Mouse (Mus musculus): Measurements from ENCODE around the gene Fam198a. TPM values are rescaled to one million over a fixed set of nuclear protein-coding genes. Genes with fewer than 3 reads are reported as not detected.

Gene Fam198a
- 2.4 and 3.2 TPM in 2 replicates for polyA plus RNA-seq (2015; fragmentation: Nextera tagmentation; extraction: Ambion mirVana)

DNA sequence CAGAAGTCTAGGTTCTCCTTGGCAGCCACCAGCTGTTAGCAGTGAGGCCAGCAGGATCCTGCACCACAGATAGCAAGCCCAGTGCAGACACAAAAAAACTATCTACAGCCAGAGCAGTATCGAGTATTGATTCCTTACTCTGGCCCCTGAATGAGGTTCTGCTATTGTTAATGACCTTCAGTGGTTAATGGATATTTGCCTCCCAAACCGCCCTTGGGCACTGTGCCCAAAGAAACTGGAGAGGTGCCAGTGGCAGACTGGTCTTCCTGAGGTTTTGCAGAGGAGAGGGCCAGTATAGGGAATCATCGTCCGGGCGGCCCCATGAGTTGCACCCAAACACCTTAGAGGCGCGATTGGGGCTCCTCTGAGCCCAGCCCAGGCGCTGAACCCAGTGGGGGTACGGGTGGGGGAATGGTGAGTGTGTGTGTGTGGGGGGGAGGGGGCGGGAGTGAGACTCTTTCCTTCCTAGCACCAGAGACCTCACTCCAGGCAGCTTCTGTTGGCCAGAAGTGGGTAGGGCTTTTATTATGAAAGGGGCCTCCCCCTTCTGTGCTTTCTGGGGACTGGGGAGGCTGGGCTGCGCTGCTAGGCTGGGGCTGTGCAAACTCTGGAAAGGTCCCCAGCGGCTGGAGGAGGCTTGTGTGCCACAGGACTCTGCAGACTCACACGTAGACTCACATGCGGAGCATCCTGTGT, at the start of gene Fam198a:
Gene Fam198a, plus strand, starts transcription at position 571 of the 696 bp plus-strand sequence.
- Histone ChIP-seq H3K9me3 (no peaks in the 10 kb centered on the region), H3K4me3 (peak within 1 kb of the TSS; percentile 36), H3K4me2 (peak within 1 kb of the TSS; percentile 60), H3K9ac (peak within 1 kb of the TSS; percentile 61), H3K27ac (peak within 1 kb of the TSS; percentile 88), H3K27me3 (no peaks in the 10 kb centered on the region), H3K36me3 (no peaks in the 10 kb centered on the region), H3K4me1 (peaks cover 39% of the 10 kb centered on the region)
- peak; percentile 84 for ATAC-seq (ENCODE audit: insufficient number of reproducible peaks, insufficient read depth, low FRiP score, low TSS enrichment, low read depth)
- WGBS, result 8% methylated on average over 14 of the region's 14 CpGs

DNA sequence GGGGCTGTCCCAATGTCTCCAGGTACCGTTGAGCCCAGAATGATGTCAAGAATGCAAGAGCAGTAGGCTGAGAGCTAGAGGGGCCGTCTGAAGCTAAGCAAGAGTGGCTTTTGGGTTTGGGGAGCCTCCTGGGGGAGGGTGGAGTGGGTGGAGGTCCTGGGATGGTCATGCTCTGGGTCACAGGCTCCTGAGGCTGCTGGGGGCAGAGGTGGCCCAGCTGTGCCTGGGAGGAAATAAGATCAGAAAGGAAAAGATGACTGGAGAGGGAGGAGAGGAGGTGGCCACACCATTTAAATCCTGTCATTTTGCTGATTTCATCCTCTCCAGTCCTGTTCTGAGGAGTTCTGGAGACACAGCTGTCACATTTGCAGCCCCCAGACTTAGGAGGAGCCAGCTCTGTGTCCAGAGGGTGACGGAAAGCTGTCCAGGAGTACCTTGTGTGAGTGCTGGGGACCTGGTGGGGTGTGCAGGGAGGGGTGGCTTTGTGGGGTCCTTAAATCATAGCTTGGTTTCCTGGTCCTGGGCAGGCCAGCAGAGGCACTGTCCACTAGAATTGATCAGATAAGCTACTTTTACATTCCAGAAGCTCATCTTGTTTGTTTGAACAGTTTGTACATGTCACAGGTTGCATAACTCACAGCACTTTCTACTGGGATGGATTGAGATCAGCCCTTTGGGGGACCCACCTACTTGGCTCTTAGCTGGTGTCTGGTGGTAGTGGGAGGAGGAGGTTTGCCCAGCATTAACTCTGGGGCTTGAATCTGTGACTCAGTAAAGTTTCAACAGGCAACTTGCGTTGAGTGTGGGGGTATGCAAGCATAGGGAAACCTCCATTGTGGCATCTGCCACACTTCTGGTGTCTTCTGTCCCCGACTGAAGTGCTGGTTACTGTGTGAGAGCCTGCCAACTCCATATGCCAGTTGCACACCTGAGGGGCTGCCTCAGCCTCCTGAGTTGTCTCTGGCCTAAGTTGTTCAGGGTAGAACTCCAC, 48.8 kb upstream of the Fam198a start:
- Histone ChIP-seq H3K4me2 (no peak overlapping the region), H3K4me1 (no peaks in the 10 kb centered on the region), H3K9ac (no peak overlapping the region), H3K27me3 (no peaks in the 10 kb centered on the region), H3K36me3 (no peaks in the 10 kb centered on the region), H3K4me3 (no peak overlapping the region), H3K9me3 (no peaks in the 10 kb centered on the region), H3K27ac (no peak overlapping the region)
- 67% methylated on average over 5 of the region's 5 CpGs for WGBS
- no peak for ATAC-seq (ENCODE audit: insufficient number of reproducible peaks, insufficient read depth, low FRiP score, low TSS enrichment, low read depth)

DNA sequence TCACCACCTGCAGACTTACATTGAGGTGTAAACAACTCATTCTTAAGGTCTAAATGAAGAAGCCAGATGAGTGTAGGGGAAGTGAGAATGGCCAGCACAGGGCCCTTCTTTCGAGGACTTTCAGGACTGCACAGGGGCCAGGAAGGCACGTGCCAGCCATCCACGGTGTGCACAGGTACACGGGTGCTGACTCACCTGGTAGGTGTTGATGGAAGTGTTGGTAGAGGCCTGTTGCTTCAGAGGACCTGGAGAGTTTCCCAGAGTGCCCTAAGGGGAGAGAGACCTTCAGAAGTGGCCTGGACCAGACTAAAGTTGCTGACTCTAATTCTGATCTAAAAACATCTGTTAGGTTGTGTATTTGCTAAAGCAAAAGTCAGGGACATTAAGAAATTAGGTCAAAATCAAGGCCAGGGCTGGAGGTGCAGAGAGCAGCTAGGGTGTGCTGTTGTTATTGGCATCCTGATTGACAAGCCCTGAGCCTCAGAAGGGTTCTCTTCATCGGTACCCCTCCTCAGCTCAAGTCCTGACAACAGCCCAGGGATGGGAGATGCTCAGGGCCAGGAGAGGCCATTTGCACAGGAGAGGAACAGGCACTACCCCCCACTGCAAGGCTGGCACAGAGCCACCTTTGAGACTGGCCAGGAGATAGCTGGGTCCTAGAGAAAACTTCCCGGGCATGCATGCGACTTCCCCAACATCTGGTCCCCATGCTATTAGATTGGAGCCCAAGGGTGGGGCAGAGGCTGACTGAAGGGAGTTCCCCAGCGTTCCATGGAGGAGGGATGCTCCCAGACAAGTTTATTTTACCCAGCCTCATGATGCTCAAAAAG, 47.1 kb upstream of the Fam198a start:
- H3K4me3 ChIP-seq, result no peak overlapping the region
- no peaks in the 10 kb centered on the region for H3K36me3 ChIP-seq
- no peak for ATAC-seq (ENCODE audit: insufficient number of reproducible peaks, insufficient read depth, low FRiP score, low TSS enrichment, low read depth)
- H3K4me1 ChIP-seq, result no peaks in the 10 kb centered on the region
- no peaks in the 10 kb centered on the region for H3K9me3 ChIP-seq
- no peak overlapping the region for H3K27ac ChIP-seq
- no peaks in the 10 kb centered on the region for H3K27me3 ChIP-seq
- WGBS, result 77% methylated on average over 8 of the region's 8 CpGs
- H3K4me2 ChIP-seq, result no peak overlapping the region
- H3K9ac ChIP-seq, result no peak overlapping the region

DNA sequence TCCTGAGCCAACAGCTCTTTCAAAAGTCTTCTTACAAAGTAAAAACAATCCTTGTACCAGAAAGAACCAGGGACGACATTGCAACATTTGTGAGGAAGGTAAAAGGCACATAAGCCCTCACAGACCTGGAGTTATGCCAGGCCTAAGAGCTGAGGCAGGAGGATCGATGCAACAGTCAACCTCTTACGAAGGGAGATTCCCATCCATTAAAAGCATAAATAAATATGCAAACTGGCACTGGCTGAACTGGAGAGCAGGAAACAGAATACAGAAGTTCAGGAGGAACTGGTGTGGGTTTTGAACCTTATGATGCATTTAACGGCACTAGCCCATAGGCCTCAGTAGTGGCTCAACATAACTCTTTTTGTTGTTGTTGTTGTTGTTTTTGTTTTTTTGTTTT, 46.5 kb upstream of the Fam198a start:
- 88% methylated on average over 4 of the region's 4 CpGs for WGBS

DNA sequence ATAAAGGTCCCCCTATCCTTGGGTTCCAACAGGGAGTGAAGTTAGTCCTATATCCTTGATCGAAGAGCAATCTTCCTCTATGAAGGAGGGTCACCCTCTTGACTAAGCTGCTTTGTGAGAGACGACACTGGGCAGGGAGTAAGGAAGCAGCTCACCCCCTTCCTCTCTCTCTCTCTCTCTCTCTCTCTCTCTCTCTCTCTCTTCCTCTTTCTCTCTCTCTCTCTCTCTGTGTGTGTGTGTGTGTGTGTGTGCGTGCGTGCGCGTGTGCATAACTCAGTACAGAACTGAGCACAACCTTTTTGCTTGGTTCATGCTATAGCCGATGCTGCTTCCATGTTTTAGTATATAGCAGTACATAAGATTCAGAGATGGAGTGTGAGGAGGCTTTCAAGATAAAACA, 45.8 kb upstream of the Fam198a start:
- ATAC-seq (ENCODE audit: insufficient number of reproducible peaks, insufficient read depth, low FRiP score, low TSS enrichment, low read depth), result no peak
- no peak overlapping the region for H3K4me3 ChIP-seq
- H3K27me3 ChIP-seq, result no peaks in the 10 kb centered on the region
- no peaks in the 10 kb centered on the region for H3K9me3 ChIP-seq
- no peak overlapping the region for H3K27ac ChIP-seq
- no peaks in the 10 kb centered on the region for H3K4me1 ChIP-seq
- H3K36me3 ChIP-seq, result no peaks in the 10 kb centered on the region
- WGBS, result 88% methylated on average over 7 of the region's 7 CpGs
- H3K9ac ChIP-seq, result no peak overlapping the region
- H3K4me2 ChIP-seq, result no peak overlapping the region

More for the DNA sequence above, 46.5 kb upstream of the Fam198a start:
- Histone ChIP-seq H3K27me3 (no peaks in the 10 kb centered on the region), H3K4me3 (no peak overlapping the region), H3K9ac (no peak overlapping the region), H3K9me3 (no peaks in the 10 kb centered on the region), H3K4me1 (no peaks in the 10 kb centered on the region), H3K36me3 (no peaks in the 10 kb centered on the region), H3K27ac (no peak overlapping the region), H3K4me2 (no peak overlapping the region)
- no peak for ATAC-seq (ENCODE audit: insufficient number of reproducible peaks, insufficient read depth, low FRiP score, low TSS enrichment, low read depth)

DNA sequence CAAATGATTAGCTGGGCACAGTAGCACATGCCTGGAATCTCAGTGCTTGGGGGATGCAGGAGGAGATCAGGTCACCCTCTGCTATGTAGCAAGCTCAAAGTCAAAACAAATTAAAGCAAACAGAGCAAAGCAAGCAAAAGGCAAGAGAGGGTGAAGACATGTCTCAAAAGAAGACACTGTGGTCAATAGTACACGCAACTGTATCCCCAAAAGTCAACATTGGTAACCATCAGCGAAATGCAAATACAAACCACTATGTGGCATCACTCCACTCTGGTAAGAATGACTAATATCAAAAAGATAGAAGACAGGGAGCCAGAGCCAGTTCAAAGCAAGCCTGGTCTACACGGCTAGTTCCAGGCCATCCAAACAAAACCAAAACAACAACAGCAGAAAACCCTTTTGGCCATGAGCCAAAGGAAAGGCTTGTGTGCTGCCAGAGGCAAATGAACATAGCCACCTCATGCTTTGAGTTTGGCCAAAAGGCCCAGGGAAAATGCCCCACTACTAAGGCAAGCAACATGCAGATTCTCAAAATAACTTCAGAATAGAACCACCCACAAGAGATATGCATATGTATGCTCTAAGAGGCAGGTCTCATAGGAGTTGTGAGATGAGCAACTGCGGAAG, 45.1 kb upstream of the Fam198a start:
- H3K4me2 ChIP-seq, result no peak overlapping the region
- WGBS, result 85% methylated on average over 4 of the region's 4 CpGs
- no peak for ATAC-seq (ENCODE audit: insufficient number of reproducible peaks, insufficient read depth, low FRiP score, low TSS enrichment, low read depth)
- no peak overlapping the region for H3K27ac ChIP-seq
- no peak overlapping the region for H3K9ac ChIP-seq
- no peaks in the 10 kb centered on the region for H3K4me1 ChIP-seq
- H3K36me3 ChIP-seq, result no peaks in the 10 kb centered on the region
- no peak overlapping the region for H3K4me3 ChIP-seq
- no peaks in the 10 kb centered on the region for H3K27me3 ChIP-seq
- no peaks in the 10 kb centered on the region for H3K9me3 ChIP-seq

DNA sequence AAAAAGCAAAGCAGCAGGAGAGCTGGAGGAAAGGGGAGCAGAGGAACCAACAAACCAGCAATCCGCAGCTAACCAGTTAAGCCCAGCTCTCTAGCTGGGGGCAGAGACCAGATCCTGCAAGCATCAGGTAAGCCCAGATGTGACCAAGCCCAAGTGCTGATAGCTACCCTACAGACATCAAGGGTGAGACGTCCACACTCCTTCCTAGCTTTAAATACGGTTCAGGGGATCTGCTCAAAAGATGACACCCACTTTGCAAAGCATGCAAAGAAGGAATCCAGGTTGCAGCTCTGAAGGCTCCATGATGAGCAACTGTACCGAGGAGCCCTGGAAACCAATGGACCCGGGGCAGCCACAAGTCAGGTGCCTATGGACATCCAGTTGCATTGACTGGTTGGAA, 44.3 kb upstream of the Fam198a start:
- H3K36me3 ChIP-seq, result no peaks in the 10 kb centered on the region
- no peak overlapping the region for H3K27ac ChIP-seq
- H3K9me3 ChIP-seq, result no peaks in the 10 kb centered on the region
- H3K9ac ChIP-seq, result no peak overlapping the region
- WGBS, result 83% methylated on average over 5 of the region's 5 CpGs
- no peak overlapping the region for H3K4me3 ChIP-seq
- no peaks in the 10 kb centered on the region for H3K27me3 ChIP-seq
- no peak overlapping the region for H3K4me2 ChIP-seq
- no peak for ATAC-seq (ENCODE audit: insufficient number of reproducible peaks, insufficient read depth, low FRiP score, low TSS enrichment, low read depth)
- no peaks in the 10 kb centered on the region for H3K4me1 ChIP-seq

DNA sequence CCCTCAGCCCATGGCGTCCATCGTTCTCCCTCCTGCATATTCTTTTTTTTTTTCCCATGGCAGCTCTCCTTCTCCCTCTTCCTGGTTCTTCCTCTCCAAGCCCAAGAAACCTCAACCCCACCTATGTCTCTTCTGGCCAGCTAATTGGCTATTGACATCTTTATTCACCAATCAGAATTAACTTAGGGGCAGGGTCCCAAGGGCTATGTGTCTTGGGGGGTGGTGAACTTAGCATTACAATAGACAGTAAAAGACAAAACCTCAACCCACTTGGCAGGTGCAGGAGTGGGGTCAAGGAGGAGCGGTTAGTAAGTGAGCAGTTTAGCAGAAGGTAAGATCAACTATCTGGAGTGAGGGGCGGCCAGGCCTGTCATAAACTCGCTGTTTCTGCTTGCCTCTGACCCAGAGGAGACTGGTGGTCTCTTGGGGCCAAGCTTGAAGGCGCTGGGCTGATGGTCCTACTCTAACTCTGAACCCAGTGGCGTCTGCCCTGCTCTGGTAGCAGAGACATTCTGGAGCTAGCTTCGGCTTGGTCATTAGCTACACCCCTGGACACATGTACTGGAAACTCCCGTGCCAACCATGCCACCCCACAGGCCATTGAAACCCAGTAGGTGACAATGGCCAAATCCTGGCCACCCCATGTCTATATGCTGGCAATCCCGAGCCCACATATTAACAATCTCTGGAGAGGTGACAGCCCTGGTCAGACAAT, 43.3 kb upstream of the Fam198a start:
- WGBS, result 72% methylated on average over 10 of the region's 10 CpGs
- no peak overlapping the region for H3K27ac ChIP-seq
- no peaks in the 10 kb centered on the region for H3K9me3 ChIP-seq
- no peak overlapping the region for H3K4me3 ChIP-seq
- no peaks in the 10 kb centered on the region for H3K27me3 ChIP-seq
- ATAC-seq (ENCODE audit: insufficient number of reproducible peaks, insufficient read depth, low FRiP score, low TSS enrichment, low read depth), result no peak
- H3K4me2 ChIP-seq, result no peak overlapping the region
- H3K36me3 ChIP-seq, result no peaks in the 10 kb centered on the region
- H3K4me1 ChIP-seq, result no peaks in the 10 kb centered on the region
- H3K9ac ChIP-seq, result no peak overlapping the region

DNA sequence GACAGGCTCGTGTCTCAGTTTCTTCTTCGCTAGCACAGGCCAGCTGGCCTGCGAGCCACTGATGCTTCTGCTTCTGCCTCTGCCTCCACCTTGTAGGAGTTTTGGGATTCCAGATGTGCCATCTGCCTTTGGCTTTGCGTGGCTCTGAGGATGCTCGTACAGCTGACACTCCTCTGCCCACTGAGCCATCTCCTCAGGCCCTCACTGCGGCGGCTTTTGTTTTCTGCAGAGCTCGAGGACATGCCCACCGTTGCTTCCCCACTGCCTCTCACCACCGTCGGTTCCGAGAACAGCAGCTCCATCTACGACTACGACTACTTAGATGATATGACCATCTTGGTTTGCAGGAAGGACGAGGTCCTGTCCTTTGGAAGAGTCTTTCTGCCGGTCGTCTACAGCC, 42.5 kb upstream of the Fam198a start:
- Histone ChIP-seq H3K27me3 (no peaks in the 10 kb centered on the region), H3K27ac (no peak overlapping the region), H3K4me3 (no peak overlapping the region), H3K9ac (no peak overlapping the region), H3K4me2 (no peak overlapping the region), H3K4me1 (no peaks in the 10 kb centered on the region), H3K9me3 (no peaks in the 10 kb centered on the region), H3K36me3 (no peaks in the 10 kb centered on the region)
- 87% methylated on average over 17 of the region's 17 CpGs for WGBS
- ATAC-seq (ENCODE audit: insufficient number of reproducible peaks, insufficient read depth, low FRiP score, low TSS enrichment, low read depth), result no peak

DNA sequence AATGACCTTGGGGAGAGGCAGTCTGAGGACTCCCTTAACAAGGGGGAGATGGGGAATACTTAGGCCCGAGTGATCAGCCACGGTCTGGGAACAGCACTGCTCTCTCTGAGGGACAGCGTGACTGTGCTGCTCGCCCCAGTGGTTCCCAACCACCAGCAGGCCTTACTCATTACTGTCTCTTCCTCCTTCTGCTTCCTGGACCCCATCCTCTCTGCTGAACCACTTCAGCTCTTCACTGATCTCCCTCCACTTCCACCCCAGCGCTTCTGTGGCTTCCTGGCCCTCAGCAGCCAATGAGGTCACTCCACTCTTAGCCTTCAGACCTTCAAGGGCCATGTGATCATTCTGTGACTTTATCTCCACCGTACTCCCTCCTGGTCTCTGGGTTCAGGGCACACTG, 41.2 kb upstream of the Fam198a start:
- H3K27me3 ChIP-seq, result no peaks in the 10 kb centered on the region
- H3K4me2 ChIP-seq, result no peak overlapping the region
- H3K36me3 ChIP-seq, result no peaks in the 10 kb centered on the region
- WGBS, result 73% methylated on average over 6 of the region's 6 CpGs
- no peak for ATAC-seq (ENCODE audit: insufficient number of reproducible peaks, insufficient read depth, low FRiP score, low TSS enrichment, low read depth)
- no peak overlapping the region for H3K27ac ChIP-seq
- H3K4me3 ChIP-seq, result no peak overlapping the region
- H3K9me3 ChIP-seq, result no peaks in the 10 kb centered on the region
- H3K4me1 ChIP-seq, result no peaks in the 10 kb centered on the region
- H3K9ac ChIP-seq, result no peak overlapping the region

Data from embryonic facial prominence, embryonic 13.5 days (tissue).